Mouse (Mus musculus) neural tube, embryonic 13.5 days (tissue): Measurements from ENCODE around the gene Tmem91. TPM values are rescaled to one million over a fixed set of nuclear protein-coding genes. Genes with fewer than 3 reads are reported as not detected.
A peak's percentile ranks its signal among the peaks of the same experiment; 100 is the strongest.

Source experiments
- ATAC-seq: fragments of 200-750 bp; cut with Nextera tagmentation; 2 replicates; pipeline ENCODE4 v1.8.0; 2017; ENCODE audit warnings: low read depth, mild to moderate bottlenecking, moderate TSS enrichment, moderate library complexity
- H3K27ac ChIP-seq: fragments of 300-500 bp; sonication (generic); replicated peaks from 2 replicates; pipeline ENCODE4 v1.5.1; 2015; ENCODE audit warnings: moderate library complexity, mild to moderate bottlenecking, inconsistent platforms
- H3K27me3 ChIP-seq: fragments of 300-500 bp; sonication (generic); 2 replicates; pipeline ENCODE4 v1.6.1; 2015; ENCODE audit warnings: mild to moderate bottlenecking, inconsistent platforms
- H3K36me3 ChIP-seq: fragments of 300-500 bp; sonication (generic); 2 replicates; pipeline ENCODE4 v1.6.1; 2015; ENCODE audit warnings: mild to moderate bottlenecking, inconsistent platforms
- H3K4me1 ChIP-seq: fragments of 300-500 bp; sonication (generic); replicated peaks from 2 replicates; pipeline ENCODE4 v1.6.1; 2015; ENCODE audit warnings: inconsistent platforms
- H3K4me2 ChIP-seq: fragments of 300-500 bp; sonication (generic); 2 replicates; pipeline ENCODE4 v1.6.1; 2015; ENCODE audit warnings: inconsistent platforms, mild to moderate bottlenecking, moderate library complexity
- H3K4me3 ChIP-seq: fragments of 300-500 bp; sonication (generic); 2 replicates; pipeline ENCODE4 v1.5.1; 2015; ENCODE audit warnings: mild to moderate bottlenecking, inconsistent platforms
- H3K9ac ChIP-seq: fragments of 300-500 bp; sonication (generic); 2 replicates; pipeline ENCODE4 v1.6.1; 2015; ENCODE audit warnings: moderate library complexity, mild to moderate bottlenecking, inconsistent platforms
- H3K9me3 ChIP-seq: fragments of 300-500 bp; sonication (generic); 2 replicates; pipeline ENCODE4 v1.6.1; 2016; ENCODE audit warnings: inconsistent platforms
- WGBS: fragments of 180-500 bp; shearing (Covaris S2); methylation state at CpG from one replicate; pipeline ENCODE4 v1.1.7; 2015; 5-methylcytosine and 5-hydroxymethylcytosine counted together
- polyA plus RNA-seq: library from polyadenylated mRNA; unstranded; fragments of >200 nt; fragmentation: Nextera tagmentation; extraction: Ambion mirVana; gene quantifications from 2 replicates; pipeline ENCODE4 v1.2.1, GENCODE M21; 2015

The Tmem91 gene
- polyA plus RNA-seq, 1 experiment from 2014 or later, result 14.3 TPM

GRCm38 (mm10) chr7:25657785-25658184 lies 17.2 kb downstream of the Tmem91 start:
- WGBS, result 38% methylated on average over 10 of the region's 10 CpGs

DNA sequence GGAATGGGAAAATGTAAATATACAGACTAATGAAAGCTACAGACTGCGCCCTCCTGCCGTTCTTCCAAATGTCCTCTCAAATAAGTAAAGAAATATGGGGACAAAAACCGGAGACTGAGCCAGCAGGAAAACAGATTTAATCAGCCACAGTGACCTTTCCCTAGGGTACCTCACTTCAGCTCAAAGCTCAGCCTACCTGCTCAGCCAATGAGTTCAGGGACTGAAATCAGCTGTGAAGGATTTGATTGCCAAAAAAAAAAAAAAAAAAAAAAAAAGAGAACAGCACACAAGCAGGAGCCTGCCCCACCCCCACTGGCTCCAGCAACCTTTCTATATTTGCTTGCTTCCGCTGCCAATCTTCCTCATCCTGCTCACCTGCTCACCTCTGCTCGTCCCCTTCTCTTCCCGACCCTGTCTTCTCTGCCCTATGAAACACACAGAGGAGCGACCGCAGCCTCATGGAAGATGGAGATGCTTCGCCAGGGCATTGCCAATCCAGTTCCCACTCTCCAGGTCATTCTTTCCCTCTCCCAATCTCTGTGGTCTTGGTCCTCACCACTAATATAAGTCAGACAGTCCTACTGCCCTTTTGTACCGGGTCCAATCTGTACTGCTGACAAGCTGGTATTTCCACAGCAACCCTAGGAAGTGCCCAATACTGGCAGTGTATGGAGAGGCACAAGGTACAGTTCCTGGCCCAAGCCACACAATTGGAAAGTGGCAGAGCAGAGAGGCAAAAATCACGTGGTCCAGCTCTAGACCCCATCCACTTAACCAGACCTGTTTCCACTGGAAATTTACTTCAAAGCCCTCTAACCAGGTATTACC lies 19.2 kb downstream of the Tmem91 start:
- no peaks in the 10 kb centered on the region for H3K27me3 ChIP-seq
- no peak for ATAC-seq
- H3K4me2 ChIP-seq, result no peak overlapping the region
- H3K9ac ChIP-seq, result no peak overlapping the region
- peaks cover 36% of the 10 kb centered on the region for H3K4me1 ChIP-seq
- 81% methylated on average over 11 of the region's 11 CpGs for WGBS
- 0 out of 2 replicates have a peak, but pooled peaks cover 6% of the 10 kb centered on the region for H3K36me3 ChIP-seq
- no peak overlapping the region for H3K4me3 ChIP-seq
- no peaks in the 10 kb centered on the region for H3K9me3 ChIP-seq
- H3K27ac ChIP-seq, result no peak overlapping the region

More at GRCm38 (mm10) chr7:25657785-25658184, 17.2 kb downstream of the Tmem91 start:
- Histone ChIP-seq H3K9ac (peak overlapping the region; percentile 72), H3K9me3 (no peaks in the 10 kb centered on the region), H3K36me3 (peaks cover 4% of the 10 kb centered on the region), H3K4me2 (peak overlapping the region; percentile 93), H3K4me3 (peak overlapping the region; percentile 58), H3K4me1 (peaks cover 36% of the 10 kb centered on the region), H3K27ac (no peak overlapping the region), H3K27me3 (no peaks in the 10 kb centered on the region)
- ATAC-seq, result no peak

DNA sequence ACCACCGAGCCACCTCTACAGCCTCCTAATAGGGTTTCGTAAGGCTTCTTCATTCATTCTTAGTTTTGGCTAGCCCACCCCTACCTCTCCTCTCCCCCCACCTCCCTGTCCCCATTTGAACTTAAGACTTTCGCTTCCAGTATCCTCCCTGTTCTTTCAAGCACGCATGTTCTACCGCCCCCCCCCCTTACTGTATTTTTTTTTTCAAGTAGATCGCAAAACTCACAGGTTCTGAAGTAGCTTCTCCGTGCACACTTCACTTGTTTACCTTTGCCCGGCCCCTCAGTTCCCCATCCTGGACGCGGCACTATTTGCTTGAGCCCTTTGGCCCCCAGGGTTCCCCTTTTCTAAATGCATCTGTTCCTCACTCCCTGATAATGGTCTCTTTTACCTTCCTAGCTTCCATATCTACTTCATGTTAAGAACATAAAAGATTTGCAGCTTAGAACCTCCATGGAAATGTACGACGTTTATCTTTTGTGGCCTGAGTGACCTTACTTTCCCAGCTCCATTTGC lies 22.7 kb downstream of the Tmem91 start:
- Histone ChIP-seq H3K36me3 (0 out of 2 replicates have a peak, but pooled peaks cover 6% of the 10 kb centered on the region), H3K4me1 (peaks cover 14% of the 10 kb centered on the region), H3K27me3 (no peaks in the 10 kb centered on the region), H3K4me2 (no peak overlapping the region), H3K4me3 (no peak overlapping the region), H3K27ac (no peak overlapping the region), H3K9me3 (no peaks in the 10 kb centered on the region), H3K9ac (no peak overlapping the region)
- no peak for ATAC-seq
- WGBS, result 91% methylated on average over 12 of the region's 12 CpGs

DNA sequence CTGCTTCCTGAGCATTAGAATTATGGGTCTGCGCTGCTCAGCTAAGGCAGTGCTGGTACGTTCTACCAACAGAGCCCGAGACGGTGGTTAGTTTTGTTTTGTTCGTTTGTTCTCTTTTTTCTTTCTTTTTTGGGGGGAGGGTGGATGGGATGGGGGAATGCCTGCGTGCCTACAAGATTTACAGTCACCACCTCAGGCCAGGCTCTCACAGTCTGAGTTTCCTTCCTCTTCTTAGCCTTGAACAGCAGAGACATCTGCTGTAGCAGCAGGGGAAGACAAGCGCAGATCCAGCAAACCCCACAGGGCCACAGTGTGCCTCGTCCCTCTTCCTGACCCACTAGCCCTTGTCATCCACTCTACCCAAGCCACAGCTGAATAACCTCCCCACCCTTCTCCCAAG lies 23.7 kb downstream of the Tmem91 start:
- ATAC-seq, result no peak
- H3K27ac ChIP-seq, result no peak overlapping the region
- H3K4me1 ChIP-seq, result peaks cover 4% of the 10 kb centered on the region; the same call in 1 of the 2 replicates
- H3K9me3 ChIP-seq, result no peaks in the 10 kb centered on the region
- no peaks in the 10 kb centered on the region for H3K27me3 ChIP-seq
- H3K4me2 ChIP-seq, result no peak overlapping the region
- 82% methylated on average over 8 of the region's 8 CpGs for WGBS
- H3K9ac ChIP-seq, result no peak overlapping the region
- no peak overlapping the region for H3K4me3 ChIP-seq
- H3K36me3 ChIP-seq, result 0 out of 2 replicates have a peak, but pooled peaks cover 6% of the 10 kb centered on the region

GRCm38 (mm10) chr7:25649839-25650238 lies 25.1 kb downstream of the Tmem91 start:
- Histone ChIP-seq H3K4me2 (no peak overlapping the region), H3K36me3 (0 out of 2 replicates have a peak, but pooled peaks cover 6% of the 10 kb centered on the region), H3K27ac (no peak overlapping the region), H3K9me3 (no peaks in the 10 kb centered on the region), H3K4me1 (no peaks in the 10 kb centered on the region), H3K4me3 (no peak overlapping the region), H3K9ac (no peak overlapping the region), H3K27me3 (no peaks in the 10 kb centered on the region)
- 87% methylated on average over 5 of the region's 5 CpGs for WGBS
- no peak for ATAC-seq

- no peak overlapping the region for H3K27ac ChIP-seq
- 0 out of 2 replicates have a peak, but pooled peaks cover 6% of the 10 kb centered on the region for H3K36me3 ChIP-seq
- ATAC-seq, result no peak
- H3K4me3 ChIP-seq, result no peak overlapping the region
- no peaks in the 10 kb centered on the region for H3K4me1 ChIP-seq
- no peaks in the 10 kb centered on the region for H3K9me3 ChIP-seq
- no peak overlapping the region for H3K4me2 ChIP-seq
- no peaks in the 10 kb centered on the region for H3K27me3 ChIP-seq
- no peak overlapping the region for H3K9ac ChIP-seq
- 56% methylated on average over 5 of the region's 5 CpGs for WGBS
These were observed 27.3 kb downstream of the Tmem91 start for GRCm38 (mm10) chr7:25647574-25648123.

DNA sequence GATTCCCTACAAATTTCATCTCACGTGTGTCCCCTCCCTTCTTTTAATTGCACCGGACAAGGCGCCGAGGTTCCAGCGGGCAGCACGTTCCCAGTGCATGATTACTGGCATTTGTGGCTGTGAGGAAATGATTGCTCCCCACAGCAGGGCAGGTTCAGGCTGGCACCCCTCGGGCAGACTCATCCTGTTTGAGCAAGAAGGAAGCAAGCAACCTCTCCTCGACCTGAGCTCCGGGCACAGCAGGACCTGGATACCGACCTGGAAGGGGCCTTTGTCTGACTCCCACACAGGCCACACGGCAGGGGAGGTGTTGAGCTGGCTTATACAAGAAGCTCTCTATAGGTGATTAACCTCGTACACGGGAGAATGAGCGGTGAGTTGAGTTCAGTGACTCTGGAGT lies 29.9 kb downstream of the Tmem91 start:
- no peaks in the 10 kb centered on the region for H3K9me3 ChIP-seq
- no peaks in the 10 kb centered on the region for H3K4me1 ChIP-seq
- no peaks in the 10 kb centered on the region for H3K27me3 ChIP-seq
- 67% methylated on average over 14 of the region's 14 CpGs for WGBS
- peaks cover 15% of the 10 kb centered on the region for H3K36me3 ChIP-seq
- H3K4me3 ChIP-seq, result no peak overlapping the region
- ATAC-seq, result no peak
- H3K9ac ChIP-seq, result 0 out of 2 replicates have a peak overlapping the region, but pooled peaks have one; percentile 13
- H3K4me2 ChIP-seq, result no peak overlapping the region
- H3K27ac ChIP-seq, result no peak overlapping the region

DNA sequence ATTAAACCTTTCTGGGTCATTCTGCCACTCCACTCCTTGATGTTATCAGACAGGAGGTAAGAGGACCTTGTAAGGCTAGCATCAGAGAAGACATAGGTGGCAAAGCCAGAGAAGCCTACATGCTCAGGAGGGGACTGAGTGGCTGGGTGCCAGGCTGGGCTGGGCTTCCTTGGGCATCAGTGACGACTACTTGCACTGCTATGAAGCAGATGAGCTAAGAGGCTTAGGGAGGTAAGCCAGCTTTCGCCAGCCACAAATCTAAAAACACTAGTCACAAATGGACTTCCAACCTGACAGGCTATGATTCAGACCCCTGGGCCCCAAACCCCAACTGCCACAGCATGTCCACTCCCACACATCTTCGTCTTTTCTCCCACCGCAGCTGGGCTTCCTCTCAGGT lies 30.3 kb downstream of the Tmem91 start:
- Histone ChIP-seq H3K27ac (no peak overlapping the region), H3K36me3 (peaks cover 20% of the 10 kb centered on the region), H3K27me3 (no peaks in the 10 kb centered on the region), H3K4me1 (no peaks in the 10 kb centered on the region), H3K9ac (peak overlapping the region; percentile 13; the same call in 1 of the 2 replicates), H3K4me3 (no peak overlapping the region), H3K4me2 (no peak overlapping the region), H3K9me3 (no peaks in the 10 kb centered on the region)
- WGBS, result 81% methylated on average over 4 of the region's 4 CpGs
- no peak for ATAC-seq

- H3K9ac ChIP-seq, result no peak overlapping the region
- no peaks in the 10 kb centered on the region for H3K27me3 ChIP-seq
- no peaks in the 10 kb centered on the region for H3K9me3 ChIP-seq
- no peaks in the 10 kb centered on the region for H3K4me1 ChIP-seq
- no peak overlapping the region for H3K4me3 ChIP-seq
- 84% methylated on average over 10 of the region's 10 CpGs for WGBS
- H3K36me3 ChIP-seq, result peaks cover 25% of the 10 kb centered on the region
- no peak overlapping the region for H3K27ac ChIP-seq
- no peak overlapping the region for H3K4me2 ChIP-seq
- no peak for ATAC-seq
These were observed 30.8 kb downstream of the Tmem91 start for GRCm38 (mm10) chr7:25644136-25644535.

DNA sequence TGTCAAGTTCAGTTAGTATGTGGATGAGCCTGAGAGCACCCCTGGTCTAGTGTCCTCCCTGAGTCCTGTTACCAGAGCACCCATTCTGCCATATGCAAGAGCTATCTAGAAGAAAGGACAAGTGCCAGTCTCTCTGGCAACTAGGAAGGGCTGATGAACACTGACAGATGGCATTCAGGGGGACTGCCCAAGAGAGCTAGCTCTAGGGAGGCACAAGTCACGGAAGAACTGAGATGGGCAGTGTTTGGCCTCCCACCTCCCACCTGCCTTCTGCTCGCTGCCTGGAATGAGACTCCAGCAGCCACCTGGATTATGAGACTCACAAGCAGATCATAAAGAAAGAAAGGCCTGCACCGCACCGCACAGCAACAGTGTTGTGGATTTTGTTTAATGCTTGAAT lies 35.2 kb downstream of the Tmem91 start:
- no peak overlapping the region for H3K27ac ChIP-seq
- peaks cover 63% of the 10 kb centered on the region for H3K36me3 ChIP-seq
- no peaks in the 10 kb centered on the region for H3K9me3 ChIP-seq
- no peak overlapping the region for H3K4me3 ChIP-seq
- no peak overlapping the region for H3K9ac ChIP-seq
- no peak overlapping the region for H3K4me2 ChIP-seq
- no peaks in the 10 kb centered on the region for H3K4me1 ChIP-seq
- WGBS, result 87% methylated on average over 4 of the region's 4 CpGs
- no peak; the same call in 1 of the 2 replicates for ATAC-seq
- H3K27me3 ChIP-seq, result no peaks in the 10 kb centered on the region

DNA sequence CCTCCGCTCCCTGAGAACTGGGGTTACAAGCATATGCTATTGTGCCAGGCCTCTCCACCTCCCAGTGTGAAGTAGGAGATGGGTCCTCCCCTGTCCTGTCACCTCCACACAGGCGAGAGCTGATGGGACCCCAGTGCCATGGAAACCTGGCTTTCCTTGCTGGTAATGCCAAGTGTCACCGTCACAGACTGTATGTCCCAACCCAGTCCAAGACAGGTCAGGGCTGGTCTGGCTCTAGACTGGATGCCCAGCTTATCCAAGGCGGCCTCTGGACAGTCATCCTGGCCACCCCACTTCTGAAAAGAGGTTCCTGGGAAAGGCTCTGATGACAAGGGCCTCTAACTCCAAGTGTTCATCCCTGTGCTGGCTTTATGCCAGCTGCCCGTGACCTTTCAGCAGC lies 37.9 kb downstream of the Tmem91 start:
- no peaks in the 10 kb centered on the region for H3K4me1 ChIP-seq
- peaks cover 84% of the 10 kb centered on the region for H3K36me3 ChIP-seq
- H3K27me3 ChIP-seq, result no peaks in the 10 kb centered on the region
- 92% methylated on average over 5 of the region's 5 CpGs for WGBS
- H3K4me3 ChIP-seq, result no peak overlapping the region
- H3K9ac ChIP-seq, result no peak overlapping the region
- no peaks in the 10 kb centered on the region for H3K9me3 ChIP-seq
- H3K4me2 ChIP-seq, result no peak overlapping the region
- no peak overlapping the region for H3K27ac ChIP-seq
- no peak for ATAC-seq

DNA sequence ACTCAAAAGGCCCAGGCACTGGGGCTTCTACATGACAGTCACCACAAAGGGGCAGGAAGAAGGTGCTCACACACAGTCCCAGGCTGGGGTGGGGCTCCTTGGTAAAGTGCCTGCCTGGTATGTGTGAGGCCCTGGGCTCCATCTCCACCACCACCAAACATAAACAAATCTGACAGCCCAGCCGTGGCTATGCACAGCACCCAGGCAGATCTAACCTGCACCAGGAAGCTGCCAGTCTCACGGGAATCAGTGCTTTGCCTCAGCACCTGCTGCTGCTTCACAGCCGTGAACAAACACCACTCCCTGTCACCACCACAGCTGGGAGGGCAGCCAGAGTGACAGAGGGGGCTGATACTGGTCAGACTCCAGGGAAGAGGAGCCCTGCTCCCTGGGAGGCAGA lies 38.6 kb downstream of the Tmem91 start:
- peaks cover 86% of the 10 kb centered on the region for H3K36me3 ChIP-seq
- ATAC-seq, result no peak
- H3K9ac ChIP-seq, result no peak overlapping the region
- no peak overlapping the region for H3K4me2 ChIP-seq
- H3K9me3 ChIP-seq, result no peaks in the 10 kb centered on the region
- H3K27me3 ChIP-seq, result no peaks in the 10 kb centered on the region
- 76% methylated on average over 3 of the region's 3 CpGs for WGBS
- no peak overlapping the region for H3K27ac ChIP-seq
- no peaks in the 10 kb centered on the region for H3K4me1 ChIP-seq
- H3K4me3 ChIP-seq, result no peak overlapping the region
